Mouse (Mus musculus): ENCODE measurements at regions not wholly inside any gene's neighbourhood (a gene's known extent, or its start where the extent isn't known, plus 50 kb on each side); places are given as distances from the start of the nearest gene placed in this dataset.
A peak's percentile ranks its signal among the peaks of the same experiment; 100 is the strongest.

- DNase-seq (ENCODE audit: low spot score in 2 of 2): peak; percentile 12 to 14
Measured at GRCm38 (mm10) chr16:53788594-53788993, 1334.7 kb upstream of the Alcam start.
